Mouse (Mus musculus) liver, embryonic 14.5 days (tissue): ENCODE measurements around the gene Gphb5. TPM values are rescaled to one million over a fixed set of nuclear protein-coding genes. Genes with fewer than 3 reads are reported as not detected.

Experiments used
- ATAC-seq: fragments of 200-750 bp; cut with Nextera tagmentation; 2 replicates; pipeline ENCODE4 v1.8.0; 2017; ENCODE audit warnings: moderate number of reproducible peaks, mild to moderate bottlenecking, moderate library complexity; ENCODE audit not compliant: insufficient read depth
- DNase-seq, 3 experiments: peaks; one replicate each; pipeline ENCODE4 v3.0.0-alpha.2; 2012 to 2013; ENCODE audit warnings: low read depth in 3 of 3, low spot score in 3 of 3
- H3K27ac ChIP-seq: fragments of 300-500 bp; sonication (generic); 2 replicates; pipeline ENCODE4 v1.5.1; 2014; ENCODE audit warnings: moderate library complexity, mild to moderate bottlenecking, control low read depth, inconsistent platforms
- H3K27me3 ChIP-seq: fragments of 300-500 bp; sonication (generic); 2 replicates; pipeline ENCODE4 v1.6.1; 2014; ENCODE audit warnings: mild to moderate bottlenecking, low read length, moderate library complexity; ENCODE audit not compliant: control insufficient read depth, insufficient read depth
- H3K36me3 ChIP-seq: fragments of 300-500 bp; sonication (generic); replicated peaks from 2 replicates; pipeline ENCODE4 v1.6.1; 2014; ENCODE audit warnings: low read depth; ENCODE audit not compliant: control insufficient read depth, insufficient read depth
- H3K4me1 ChIP-seq, 2 experiments: fragments of 200-500 bp in 1 of 2; fragments of 300-500 bp in 1 of 2; sonication (generic) in 1 of 2; replicated peaks; 2 replicates each; pipeline ENCODE4 v1.6.1; 2012 to 2014; ENCODE audit warnings: antibody characterized with exemption in 1 of 2, inconsistent platforms in 1 of 2, low read length in 1 of 2; ENCODE audit not compliant: control insufficient read depth in 2 of 2, insufficient read depth in 2 of 2
- H3K4me2 ChIP-seq: fragments of 300-500 bp; sonication (generic); 2 replicates; pipeline ENCODE4 v1.6.1; 2014; ENCODE audit warnings: low read depth, mild to moderate bottlenecking, control low read depth, moderate library complexity
- H3K4me3 ChIP-seq, 2 experiments: fragments of 200-500 bp in 1 of 2; fragments of 300-500 bp in 1 of 2; sonication (generic) in 1 of 2; 2 replicates each; pipeline ENCODE4 v1.5.1; 2012 to 2014; ENCODE audit warnings: low read depth in 2 of 2, low read length in 2 of 2, mild to moderate bottlenecking in 2 of 2, control low read depth in 1 of 2, inconsistent platforms in 1 of 2, moderate library complexity in 1 of 2; ENCODE audit not compliant: insufficient read depth in 1 of 2
- H3K9ac ChIP-seq: fragments of 300-500 bp; sonication (generic); replicated peaks from 2 replicates; pipeline ENCODE4 v1.6.1; 2014; ENCODE audit warnings: mild to moderate bottlenecking, control low read depth, moderate library complexity
- H3K9me3 ChIP-seq: fragments of 300-500 bp; sonication (generic); 2 replicates; pipeline ENCODE4 v1.6.1; 2016; ENCODE audit warnings: low read length, mixed read lengths; ENCODE audit not compliant: control insufficient read depth
- CTCF ChIP-seq: IDR thresholded peaks from 2 replicates; pipeline ENCODE4 v1.5.1; 2016; ENCODE audit warnings: antibody characterized with exemption, low read depth, control low read depth
- EP300 ChIP-seq: IDR thresholded peaks from 2 replicates; pipeline ENCODE4 v1.6.1; 2016; ENCODE audit warnings: antibody characterized with exemption, low read depth
- WGBS: fragments of 180-500 bp; shearing (Covaris S2); extraction: QIAGEN DNeasy Blood & Tissue Kit; methylation state at CpG from one replicate; pipeline ENCODE4 v1.1.7; 2014; ENCODE audit not compliant: insufficient replicate concordance; 5-methylcytosine and 5-hydroxymethylcytosine counted together
- polyA plus RNA-seq, 2 experiments: library from polyadenylated mRNA; depleted of rRNA in 1 of 2; stranded (reverse) in 1 of 2; unstranded in 1 of 2; fragments of >200 nt; fragmentation: Nextera tagmentation in 1 of 2; extraction: Ambion mirVana in 1 of 2; gene quantifications; 2 replicates each; pipeline versions ENCODE4 v1.2.1 to v1.2.3; 2012 to 2014

Gphb5 gene
- polyA plus RNA-seq, 2 experiments, result not detected

- Histone ChIP-seq H3K4me1 (no peaks in the 10 kb centered on the region), H3K4me2 (no peak overlapping the region), H3K4me3 (no peak overlapping the region), H3K9ac (no peak overlapping the region), H3K27ac (no peak overlapping the region), H3K9me3 (no peaks in the 10 kb centered on the region), H3K36me3 (no peaks in the 10 kb centered on the region), H3K27me3 (no peaks in the 10 kb centered on the region)
- no peak for DNase-seq
- WGBS, result 72% methylated on average over 4 of the region's 4 CpGs
- TF ChIP-seq CTCF (no peak), EP300 (no peak)
- ATAC-seq, result no peak
Measured at GRCm38 (mm10) chr12:75364416-75364815, 52.2 kb downstream of the Gphb5 start.

GRCm38 (mm10) chr12:75362456-75362855 is 54.1 kb downstream of the Gphb5 start:
- H3K4me1 ChIP-seq, result no peaks in the 10 kb centered on the region
- DNase-seq (no peak), ATAC-seq (no peak)
- 87% methylated on average over 16 of the region's 16 CpGs for WGBS
- TF ChIP-seq EP300 (no peak), CTCF (no peak)
- no peak overlapping the region for H3K9ac ChIP-seq
- H3K36me3 ChIP-seq, result no peaks in the 10 kb centered on the region
- H3K9me3 ChIP-seq, result no peaks in the 10 kb centered on the region
- H3K4me2 ChIP-seq, result no peak overlapping the region
- no peak overlapping the region for H3K4me3 ChIP-seq
- no peak overlapping the region for H3K27ac ChIP-seq
- H3K27me3 ChIP-seq, result no peaks in the 10 kb centered on the region

Other genes with a start within 250 kb of the Gphb5 start
- not detected in 2 replicates for gene Kcnh5, start 239.4 kb downstream of the Gphb5 start, polyA plus RNA-seq (2012; rRNA removed)
- gene Kcnh5, start 239.4 kb downstream of the Gphb5 start, polyA plus RNA-seq (2014; fragmentation: Nextera tagmentation; extraction: Ambion mirVana), result not detected in 2 replicates
- gene Rhoj, start 108.5 kb downstream of the Gphb5 start, polyA plus RNA-seq (2012; rRNA removed), result 3.1 and 3.4 TPM in 2 replicates
- 4.4 and 4.7 TPM in 2 replicates for gene Rhoj, start 108.5 kb downstream of the Gphb5 start, polyA plus RNA-seq (2014; fragmentation: Nextera tagmentation; extraction: Ambion mirVana)
- 3.8 and 6.8 TPM in 2 replicates for gene Ppp2r5e, start 179.5 kb upstream of the Gphb5 start, polyA plus RNA-seq (2012; rRNA removed)
- 5.0 and 5.8 TPM in 2 replicates for gene Ppp2r5e, start 179.5 kb upstream of the Gphb5 start, polyA plus RNA-seq (2014; fragmentation: Nextera tagmentation; extraction: Ambion mirVana)